Mouse (Mus musculus) layer of hippocampus, adult 9-11 months (tissue): Measurements from ENCODE around the gene Nek7.

Source experiments
- DNase-seq: peaks from one replicate; pipeline ENCODE4 v3.0.0; 2022

Gene Nek7

DNA sequence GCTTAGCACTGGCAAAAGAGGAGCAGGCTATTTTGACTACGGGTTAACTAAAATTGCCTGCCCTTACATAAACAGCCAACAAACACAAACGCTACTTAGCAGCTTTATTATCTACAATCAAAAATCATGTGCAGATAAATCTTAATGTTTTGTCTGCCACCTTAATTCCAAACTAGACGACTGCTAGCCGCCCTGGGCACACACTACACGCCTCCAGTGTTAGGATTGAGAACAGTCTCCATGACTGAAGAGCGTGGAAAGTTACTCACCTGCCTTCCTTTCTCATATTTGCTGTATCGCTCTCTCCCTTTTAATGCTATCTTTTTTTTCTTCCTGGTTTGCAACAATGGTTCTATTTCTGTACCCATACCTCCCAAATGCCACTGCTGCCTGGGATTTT, 12.1 kb downstream of the Nek7 start:
- no peak for DNase-seq

- DNase-seq, result no peak
Measured at GRCm38 (mm10) chr1:138606771-138607170, 13.2 kb downstream of the Nek7 start.

- DNase-seq, result no peak
Measured at GRCm38 (mm10) chr1:138604736-138605135, 15.2 kb downstream of the Nek7 start.

- no peak for DNase-seq
Measured at GRCm38 (mm10) chr1:138603974-138604373, 16.0 kb downstream of the Nek7 start.

DNA sequence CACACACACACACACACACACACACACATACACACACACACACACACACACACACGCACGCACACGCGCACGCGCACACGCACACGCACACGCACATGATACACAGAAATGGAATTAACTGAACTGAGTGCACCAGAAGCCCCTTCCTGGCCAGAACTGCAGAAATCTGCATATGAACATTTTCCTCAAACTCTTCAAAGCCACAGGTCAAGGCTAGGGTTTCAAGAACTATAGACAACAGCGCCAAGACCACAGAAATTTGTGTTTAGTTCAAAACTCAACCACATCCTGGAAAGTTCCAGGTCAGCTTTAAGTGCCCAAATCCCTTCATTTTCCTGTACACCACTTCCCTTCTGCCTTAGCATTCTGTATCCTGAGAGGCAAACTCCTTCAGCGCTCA, 21.9 kb downstream of the Nek7 start:
- DNase-seq, result no peak

DNA sequence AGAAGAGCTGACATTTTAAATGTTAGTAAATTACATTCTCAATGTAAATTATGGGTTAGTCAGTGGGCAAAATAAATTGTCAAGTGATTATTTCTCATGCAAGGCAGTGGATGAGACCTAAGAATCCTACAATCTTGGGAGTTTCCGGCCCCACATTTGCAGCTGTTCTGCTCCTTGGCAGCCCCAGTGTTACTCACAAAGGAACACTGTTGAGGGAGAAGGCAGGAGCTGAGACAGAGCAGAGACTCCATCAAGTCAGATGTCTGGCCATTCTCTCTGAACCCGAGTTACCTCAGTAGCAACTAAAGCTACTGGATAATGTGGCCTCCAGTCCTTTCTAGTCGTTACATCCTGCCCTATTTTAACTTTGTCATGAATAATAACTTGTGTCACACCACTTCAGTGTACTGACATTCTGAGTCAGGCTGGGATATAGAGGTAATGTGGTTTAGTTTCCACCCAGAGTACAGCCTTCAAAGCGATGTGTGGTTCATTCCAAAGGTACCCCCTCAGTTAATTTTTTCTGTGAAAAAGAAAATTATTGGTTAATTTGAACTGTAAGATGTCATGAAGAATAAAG, 23.7 kb downstream of the Nek7 start:
- no peak for DNase-seq

DNA sequence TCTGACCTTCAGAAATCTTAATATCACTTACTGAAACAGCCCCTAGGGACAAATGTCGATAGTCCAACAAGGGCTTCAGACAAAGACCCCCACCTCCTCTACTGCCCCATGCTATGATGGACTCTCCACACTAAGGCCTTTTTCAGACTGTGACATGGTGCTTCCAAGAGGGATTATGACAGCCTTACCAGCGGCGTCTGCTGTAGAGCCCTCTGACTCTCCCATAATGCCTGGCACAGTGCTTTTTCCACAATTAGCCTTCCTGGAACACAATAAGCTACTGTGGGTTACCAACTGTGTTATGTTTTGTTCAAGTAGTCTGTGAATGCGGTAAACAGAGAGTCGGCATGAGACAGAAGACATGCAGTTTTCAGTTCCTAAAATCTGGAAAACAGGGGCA, 25.0 kb downstream of the Nek7 start:
- DNase-seq, result peak; percentile 42

- DNase-seq, result no peak
Measured at GRCm38 (mm10) chr1:138593922-138594321, 26.0 kb downstream of the Nek7 start.

DNA sequence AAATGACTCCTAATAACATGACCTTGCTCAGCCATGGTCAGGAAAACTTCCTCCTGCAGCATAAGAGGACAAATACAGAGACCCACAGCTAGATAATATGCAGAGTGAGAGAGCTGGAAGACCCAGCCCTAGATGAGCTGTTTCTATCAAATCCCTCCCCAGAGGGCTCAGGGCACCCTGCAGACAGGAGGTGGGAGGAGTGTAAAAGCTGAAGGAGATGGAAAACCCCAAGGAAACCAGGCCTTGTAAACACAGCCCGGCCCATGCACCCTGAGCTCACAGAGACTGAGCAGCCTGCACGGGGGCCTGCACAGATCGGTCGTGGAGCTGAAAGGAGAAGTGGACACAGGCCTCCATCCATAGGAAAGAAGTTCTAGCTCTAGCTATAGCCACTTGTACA, 27.5 kb downstream of the Nek7 start:
- DNase-seq, result no peak

GRCm38 (mm10) chr1:138590451-138591022, 29.4 kb downstream of the Nek7 start:
- DNase-seq, result no peak

- no peak for DNase-seq
Measured at GRCm38 (mm10) chr1:138589126-138589525, 30.8 kb downstream of the Nek7 start.

DNA sequence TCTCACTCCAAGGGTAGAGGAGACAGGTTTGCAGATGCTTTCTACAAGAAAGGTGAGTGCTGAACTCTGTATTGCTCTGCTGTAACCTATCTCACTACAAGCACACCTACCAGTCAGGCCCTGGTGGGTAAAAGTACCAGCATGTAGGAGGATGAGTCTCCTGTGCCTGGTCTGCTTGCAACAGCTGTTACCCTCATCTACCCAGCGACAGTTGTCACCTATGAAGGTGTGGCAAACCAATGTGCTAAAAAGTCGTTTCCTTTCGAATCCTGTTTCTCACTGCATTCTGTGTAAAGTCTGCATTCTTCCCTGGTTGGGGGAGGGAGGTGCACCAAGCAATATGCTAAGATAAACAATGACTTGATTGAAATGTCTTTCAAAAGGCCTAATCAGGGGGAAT, 32.1 kb downstream of the Nek7 start:
- no peak for DNase-seq

GRCm38 (mm10) chr1:138586891-138587290, 33.0 kb downstream of the Nek7 start:
- DNase-seq, result no peak

DNA sequence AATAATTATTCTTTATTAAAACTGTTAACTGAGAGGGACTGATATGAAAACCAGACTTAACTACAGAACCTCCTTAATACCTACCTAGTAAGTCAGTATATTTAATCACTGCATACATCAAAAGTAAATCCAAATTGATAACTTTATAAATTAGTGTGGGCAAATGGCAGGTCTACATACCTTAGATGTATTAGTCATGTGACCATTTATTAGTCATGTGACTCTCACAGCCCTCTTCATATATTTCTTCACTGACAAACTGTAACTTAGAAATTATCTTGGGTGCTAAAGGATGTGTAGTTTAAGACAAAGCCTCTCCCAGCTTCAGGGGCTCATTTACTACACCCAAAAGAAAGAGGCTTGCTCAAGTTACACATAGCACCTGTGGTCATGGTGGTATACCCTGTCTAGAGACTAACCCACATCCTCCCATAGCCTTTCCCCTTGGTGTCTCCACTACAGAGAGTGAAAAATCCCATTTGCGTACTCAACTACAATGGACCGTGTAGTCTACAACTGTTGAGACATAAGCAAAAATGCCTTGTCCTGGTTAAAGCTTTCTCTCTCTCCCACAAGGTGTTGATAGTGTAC, 35.4 kb downstream of the Nek7 start:
- no peak for DNase-seq

- no peak for DNase-seq
Measured at GRCm38 (mm10) chr1:138582225-138582624, 37.7 kb downstream of the Nek7 start.

- DNase-seq, result no peak
Measured at GRCm38 (mm10) chr1:138579822-138580492, 40.0 kb downstream of the Nek7 start.

- no peak for DNase-seq
Measured at GRCm38 (mm10) chr1:138579207-138579606, 40.7 kb downstream of the Nek7 start.

- peak; percentile 67 for DNase-seq
Measured at GRCm38 (mm10) chr1:138576803-138577202, 43.1 kb downstream of the Nek7 start.

GRCm38 (mm10) chr1:138576066-138576697, 43.8 kb downstream of the Nek7 start:
- DNase-seq, result no peak

GRCm38 (mm10) chr1:138575629-138576028, 44.3 kb downstream of the Nek7 start:
- no peak for DNase-seq

DNA sequence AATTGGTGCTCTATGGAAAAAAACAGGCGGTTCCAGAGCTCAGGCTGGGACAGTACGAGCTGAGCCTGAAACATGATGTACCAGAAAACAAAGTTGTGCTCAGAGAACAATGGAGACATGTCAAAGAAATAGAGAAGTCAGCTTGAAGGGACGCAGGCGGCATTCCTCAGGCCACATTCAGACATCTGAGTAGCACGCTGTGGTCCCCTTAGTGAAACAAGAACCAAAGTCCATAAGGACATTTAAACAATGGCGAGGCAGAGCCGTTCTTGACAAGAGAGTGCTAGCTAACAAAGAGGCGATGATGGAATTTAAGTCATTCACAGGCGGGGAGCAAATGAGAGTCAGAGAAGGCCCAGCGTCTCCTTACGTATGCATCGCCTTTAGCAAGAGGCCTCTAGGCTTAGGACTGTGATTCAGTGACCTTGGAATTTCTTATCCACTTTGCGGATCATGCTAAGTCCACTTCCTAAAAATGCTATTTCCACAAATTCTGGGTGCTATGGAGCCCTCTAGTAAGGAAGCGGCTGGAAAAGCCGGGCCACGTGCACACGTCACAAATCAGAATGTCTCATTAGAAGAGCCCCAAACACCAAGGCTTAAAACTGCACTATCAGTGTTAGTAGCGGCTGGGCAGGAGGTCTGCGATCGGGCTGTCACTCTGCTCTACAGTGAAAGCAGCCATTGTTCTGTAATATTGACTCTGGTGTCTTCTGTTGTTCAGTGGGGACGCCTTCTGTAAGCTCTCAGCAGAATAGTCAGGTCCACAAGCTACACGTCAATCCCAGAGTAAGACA, 48.2 kb downstream of the Nek7 start:
- no peak for DNase-seq

DNA sequence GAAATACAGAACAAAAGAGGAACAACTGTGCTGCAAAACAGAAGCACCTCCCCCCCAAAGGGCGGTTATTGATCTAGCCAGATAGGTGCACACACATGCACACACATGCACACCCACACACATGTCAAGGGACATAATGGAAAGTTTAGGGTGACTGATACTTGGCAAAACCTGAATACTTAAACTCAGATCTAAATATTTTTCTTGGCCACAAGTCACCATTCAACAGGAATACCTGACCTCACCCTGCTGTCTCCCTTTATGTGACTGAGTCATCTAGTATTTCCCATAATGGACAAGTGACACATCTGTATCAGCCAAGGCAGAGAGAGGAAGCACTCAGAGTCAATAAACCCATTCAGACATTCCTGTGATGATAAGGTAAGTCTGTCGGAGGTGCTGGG, 48.9 kb downstream of the Nek7 start:
- no peak for DNase-seq
